Comparison of ENCODE assay signal across 22 mouse cellular contexts in genomic region chr5:150145967-150146366, GRCm38 (mm10). TPM values are rescaled to one million over a fixed set of nuclear protein-coding genes. Genes with fewer than 3 reads are reported as not detected.
A peak's percentile ranks its signal among the peaks of the same experiment; 100 is the strongest.
DNase-seq lines count a peak whose midpoint lies in the region; ATAC-seq and TF ChIP-seq lines count a peak whose summit lies in the region.
"Had no signal": no experiment of that assay in that cellular context is flagged by ENCODE, and none has a peak within 500 bp of the region (broad histone marks: within the 10 kb centered on the region; RNA-seq: fewer than 3 reads in every experiment).

No protein-coding gene starts in this region.

- DNase-seq in hindbrain, postnatal 0 days (ENCODE audit: low spot score) = no peak
- DNase-seq in lung, embryonic 14.5 days = no peak
- DNase-seq in lung, adult 2 months = no peak
- DNase-seq in R1 (ENCODE audit: low read depth, low spot score) = peak; percentile 24
- no peak for DNase-seq in stomach, postnatal 0 days (ENCODE audit: low spot score)
- no peak for DNase-seq in frontal cortex, postnatal 36 days (ENCODE audit: low spot score in 2 of 2)
- DNase-seq: adrenal gland, postnatal 10 days; cerebellum, adult 18-20 months; cerebellum, postnatal 36 days; gastrocnemius, postnatal 36 days; heart, postnatal 14 days; kidney, adult 11 months; left cerebral cortex, postnatal 4 days; right cerebral cortex, adult 18-20 months; thymus, postnatal 36 days had no signal

- WGBS in hindbrain, postnatal 0 days = 85% methylated on average over 3 of the region's 3 CpGs
- 86% methylated on average over 3 of the region's 3 CpGs for WGBS in hindbrain, embryonic 16.5 days
- WGBS in lung, embryonic 14.5 days = 82% methylated on average over 3 of the region's 3 CpGs
- 81% methylated on average over 3 of the region's 3 CpGs for WGBS in lung, adult 2 months
- WGBS in stomach, postnatal 0 days = 87% methylated on average over 3 of the region's 3 CpGs

- no peaks in the 10 kb centered on the region for H3K9me3 ChIP-seq in hindbrain, postnatal 0 days (ENCODE audit: low read length)
- no peaks in the 10 kb centered on the region for H3K9me3 ChIP-seq in hindbrain, embryonic 16.5 days (ENCODE audit: control insufficient read depth, low read length)
- no peaks in the 10 kb centered on the region for H3K9me3 ChIP-seq in lung, embryonic 14.5 days (ENCODE audit: low read depth, low read length)
- no peaks in the 10 kb centered on the region for H3K9me3 ChIP-seq in stomach, postnatal 0 days (ENCODE audit: control insufficient read depth, low read length)
- H3K9me3 ChIP-seq: forebrain, embryonic 12.5 days; midbrain, embryonic 12.5 days; neural tube, embryonic 13.5 days had no signal

- no peaks in the 10 kb centered on the region for H3K36me3 ChIP-seq in hindbrain, postnatal 0 days (ENCODE audit: insufficient read depth, low read length)
- H3K36me3 ChIP-seq in hindbrain, embryonic 16.5 days (ENCODE audit: control insufficient read depth, insufficient read depth, low read length) = no peaks in the 10 kb centered on the region
- H3K36me3 ChIP-seq in lung, embryonic 14.5 days (ENCODE audit: insufficient read depth) = no peaks in the 10 kb centered on the region
- H3K36me3 ChIP-seq in stomach, postnatal 0 days (ENCODE audit: control insufficient read depth, insufficient read depth, low read length) = no peaks in the 10 kb centered on the region
- H3K36me3 ChIP-seq: forebrain, embryonic 12.5 days; heart, embryonic 12.5 days; midbrain, embryonic 12.5 days; neural tube, embryonic 13.5 days had no signal

- no peaks in the 10 kb centered on the region for H3K27me3 ChIP-seq in hindbrain, postnatal 0 days (ENCODE audit: insufficient read depth, low read length)
- H3K27me3 ChIP-seq in hindbrain, embryonic 16.5 days (replicated peaks; ENCODE audit: control insufficient read depth, insufficient read depth, low read length) = no peaks in the 10 kb centered on the region
- H3K27me3 ChIP-seq in lung, embryonic 14.5 days (ENCODE audit: insufficient read depth, low read length) = no peaks in the 10 kb centered on the region
- H3K27me3 ChIP-seq in stomach, postnatal 0 days (ENCODE audit: control insufficient read depth, insufficient read depth, low read length) = no peaks in the 10 kb centered on the region
- H3K27me3 ChIP-seq: forebrain, embryonic 12.5 days; heart, embryonic 12.5 days; midbrain, embryonic 12.5 days; neural tube, embryonic 13.5 days had no signal

- no peak for TF ChIP-seq POLR2A in lung, adult 2 months (IDR thresholded peaks at IDR 0.05; ENCODE audit: borderline replicate concordance, extremely low read depth, low read depth, low read length)

- H3K4me2 ChIP-seq in hindbrain, postnatal 0 days (ENCODE audit: low read depth, low read length) = no peak overlapping the region
- no peak overlapping the region for H3K4me2 ChIP-seq in hindbrain, embryonic 16.5 days (ENCODE audit: low read length)
- H3K4me2 ChIP-seq in lung, embryonic 14.5 days = no peak overlapping the region
- H3K4me2 ChIP-seq in stomach, postnatal 0 days (replicated peaks; ENCODE audit: low read depth) = no peak overlapping the region
- H3K4me2 ChIP-seq: forebrain, embryonic 12.5 days; heart, embryonic 12.5 days; hindbrain, embryonic 14.5 days; midbrain, embryonic 12.5 days; neural tube, embryonic 13.5 days had no signal

- no peak for ATAC-seq in hindbrain, postnatal 0 days
- ATAC-seq in hindbrain, embryonic 16.5 days = no peak
- ATAC-seq in lung, embryonic 14.5 days (ENCODE audit: insufficient read depth) = no peak
- no peak for ATAC-seq in stomach, postnatal 0 days (ENCODE audit: low FRiP score, low TSS enrichment)
- ATAC-seq: activated CD4-positive, CD25-positive, alpha-beta regulatory T cell, adult 4 months had no signal

- TF ChIP-seq CTCF in hindbrain, postnatal 0 days (IDR thresholded peaks at IDR 0.05; ENCODE audit: low read depth) = peak; percentile 17; the same call in 1 of the 2 replicates
- 0 out of 2 replicates have a peak, but pooled peaks have one; percentile 21 for TF ChIP-seq CTCF in lung, embryonic 14.5 days (IDR thresholded peaks at IDR 0.05; ENCODE audit: low read depth)
- no peak for TF ChIP-seq CTCF in lung, adult 2 months (IDR thresholded peaks at IDR 0.05; ENCODE audit: insufficient read depth, low read length)
- peak; percentile 22 for TF ChIP-seq CTCF in stomach, postnatal 0 days (IDR thresholded peaks at IDR 0.05; ENCODE audit: low read depth)

- 0 out of 2 replicates have a peak, but pooled peaks cover 3% of the 10 kb centered on the region for H3K4me1 ChIP-seq in hindbrain, postnatal 0 days (ENCODE audit: insufficient read depth, low read length)
- H3K4me1 ChIP-seq in hindbrain, embryonic 16.5 days (ENCODE audit: control insufficient read depth, insufficient read depth, low read depth, low read length) = no peaks in the 10 kb centered on the region; the same call in 1 of the 2 replicates
- H3K4me1 ChIP-seq in lung, embryonic 14.5 days (ENCODE audit: insufficient read depth) = 0 out of 2 replicates have a peak, but pooled peaks cover 4% of the 10 kb centered on the region
- no peaks in the 10 kb centered on the region for H3K4me1 ChIP-seq in lung, adult 2 months (ENCODE audit: control insufficient read depth, insufficient read depth, low read length)
- no peaks in the 10 kb centered on the region for H3K4me1 ChIP-seq in stomach, postnatal 0 days (replicated peaks; ENCODE audit: control insufficient read depth, insufficient read depth)
- H3K4me1 ChIP-seq: forebrain, embryonic 12.5 days; midbrain, embryonic 12.5 days; neural tube, embryonic 13.5 days had no signal

- H3K9ac ChIP-seq in hindbrain, postnatal 0 days (replicated peaks; ENCODE audit: low read length) = no peak overlapping the region
- no peak overlapping the region for H3K9ac ChIP-seq in hindbrain, embryonic 16.5 days (ENCODE audit: low read depth, low read length)
- H3K9ac ChIP-seq in lung, embryonic 14.5 days = no peak overlapping the region
- H3K9ac ChIP-seq in stomach, postnatal 0 days (ENCODE audit: low read length) = no peak overlapping the region
- H3K9ac ChIP-seq: forebrain, embryonic 12.5 days; heart, embryonic 12.5 days; hindbrain, embryonic 14.5 days; midbrain, embryonic 12.5 days; neural tube, embryonic 13.5 days had no signal

- no peak overlapping the region for H3K27ac ChIP-seq in hindbrain, postnatal 0 days
- no peak overlapping the region for H3K27ac ChIP-seq in hindbrain, embryonic 16.5 days (ENCODE audit: low read depth, low read length)
- no peak overlapping the region for H3K27ac ChIP-seq in lung, embryonic 14.5 days (ENCODE audit: low read depth)
- no peak overlapping the region for H3K27ac ChIP-seq in stomach, postnatal 0 days (replicated peaks)
- H3K27ac ChIP-seq: forebrain, embryonic 12.5 days; hindbrain, embryonic 14.5 days; midbrain, embryonic 12.5 days; neural tube, embryonic 13.5 days had no signal

- no peak for TF ChIP-seq EP300 in stomach, postnatal 0 days (optimal IDR thresholded peaks at IDR 0.05)

- H3K4me3 ChIP-seq in hindbrain, postnatal 0 days (ENCODE audit: low read length) = no peak overlapping the region
- H3K4me3 ChIP-seq in hindbrain, embryonic 16.5 days (ENCODE audit: low read length) = no peak overlapping the region
- no peak overlapping the region for H3K4me3 ChIP-seq in lung, embryonic 14.5 days (ENCODE audit: low read depth, low read length)
- no peak overlapping the region for H3K4me3 ChIP-seq in lung, adult 2 months (replicated peaks; ENCODE audit: extremely low read depth, low read depth, low read length)
- no peak overlapping the region for H3K4me3 ChIP-seq in stomach, postnatal 0 days (ENCODE audit: low read depth, low read length)
- H3K4me3 ChIP-seq: forebrain, embryonic 12.5 days; heart, embryonic 12.5 days; midbrain, embryonic 12.5 days; neural tube, embryonic 13.5 days had no signal

RNA-seq across cellular contexts. Expression of gene Fry, which starts 27.5 kb away (rescaled TPM):
- total RNA-seq in hindbrain, postnatal 0 days (2014; rRNA removed) = 122 and 126 TPM in 2 replicates
- polyA plus RNA-seq in hindbrain, postnatal 0 days (2015; fragmentation: Nextera tagmentation; extraction: Ambion mirVana) = 47.7 and 48.9 TPM in 2 replicates
- 43.4 and 50.7 TPM in 2 replicates for polyA plus RNA-seq in hindbrain, embryonic 16.5 days (2015; fragmentation: Nextera tagmentation; extraction: Ambion mirVana)
- polyA plus RNA-seq in lung, embryonic 14.5 days (2014; fragmentation: Nextera tagmentation; extraction: Ambion mirVana) = 5.5 and 5.7 TPM in 2 replicates
- 37.0 and 39.3 TPM in 2 replicates for polyA plus RNA-seq in lung, adult 2 months (2012; rRNA removed)
- polyA plus RNA-seq in stomach, postnatal 0 days (2015; fragmentation: Nextera tagmentation; extraction: Ambion mirVana) = 6.4 and 6.5 TPM in 2 replicates
